Mouse (Mus musculus): ENCODE results near the gene Hils1.
"Not testable (repeated sequence)": the region's sequence is repeated elsewhere in the genome, so short reads cannot be mapped to it uniquely, and the experiment has no call there.

Hils1 gene

DNA sequence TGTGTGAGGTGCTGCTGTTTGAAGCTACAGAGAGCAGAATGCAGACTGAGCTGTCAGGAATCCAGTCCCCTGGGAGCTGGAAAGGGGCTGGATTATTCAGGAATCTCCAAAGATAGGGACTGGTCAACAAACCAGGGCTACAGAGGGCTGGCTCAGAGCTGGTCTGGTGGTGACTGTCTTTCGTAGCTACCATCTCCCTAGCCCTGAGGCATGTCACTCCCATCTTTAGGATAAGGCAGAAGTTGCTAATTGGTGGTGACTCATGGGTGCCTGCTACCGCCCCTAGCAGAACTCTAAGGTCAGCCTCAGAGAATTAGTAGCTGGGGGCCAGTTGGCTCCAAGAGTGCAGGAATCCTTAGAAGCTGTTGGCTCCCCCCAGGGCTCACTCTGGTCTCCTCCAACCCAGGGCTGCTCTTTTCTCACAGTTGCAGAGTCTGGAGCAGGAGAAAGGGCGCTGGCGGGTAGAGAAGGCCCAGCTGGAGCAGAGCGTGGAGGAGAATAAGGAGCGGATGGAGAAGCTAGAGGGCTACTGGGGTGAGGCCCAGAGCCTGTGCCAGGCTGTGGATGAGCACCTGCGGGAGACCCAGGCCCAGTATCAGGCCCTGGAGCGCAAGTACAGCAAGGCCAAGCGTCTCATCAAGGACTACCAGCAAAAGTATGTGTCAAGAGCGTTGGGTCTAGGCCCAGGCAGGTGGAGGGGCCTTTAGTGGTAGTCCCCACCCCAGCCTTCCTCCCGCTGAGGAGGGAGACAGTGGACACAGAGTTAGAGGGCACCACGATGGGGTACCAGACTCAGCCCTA lies 36.9 kb downstream of the Hils1 start:
- no peak for DNase-seq (ENCODE audit: low spot score in 2 of 2)

DNA sequence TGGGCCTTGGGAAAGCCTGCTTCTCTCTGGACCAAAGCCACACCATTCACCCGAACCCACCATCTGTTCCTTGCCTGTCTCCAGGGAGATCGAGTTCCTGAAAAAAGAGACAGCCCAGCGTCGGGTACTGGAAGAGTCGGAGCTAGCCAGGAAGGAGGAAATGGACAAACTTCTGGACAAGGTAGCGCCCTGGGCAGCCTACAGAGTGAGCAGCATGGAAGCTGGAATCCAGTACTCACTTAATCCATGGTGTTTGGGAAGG lies 37.5 kb downstream of the Hils1 start:
- no peak for DNase-seq (ENCODE audit: low spot score in 2 of 2)

DNA sequence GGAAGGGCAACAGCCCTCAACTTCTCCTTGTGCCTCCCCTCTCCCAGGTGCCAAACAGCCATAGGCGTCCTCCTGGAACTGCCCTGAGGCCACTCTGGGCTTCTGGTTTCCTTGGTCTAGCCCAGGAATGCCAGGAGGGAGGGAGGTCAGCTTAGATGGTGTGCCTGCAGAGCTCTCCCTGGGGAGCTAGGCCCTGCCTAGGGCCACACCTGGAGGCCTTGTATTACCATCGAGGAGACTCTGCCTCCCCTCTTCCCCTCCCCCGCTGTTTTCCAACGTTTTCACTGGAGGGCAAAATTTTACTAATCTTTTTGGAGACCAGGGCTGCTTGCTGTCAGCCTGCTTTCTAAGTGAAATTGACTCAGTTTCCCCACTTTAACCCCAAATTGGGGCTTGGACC lies 38.6 kb downstream of the Hils1 start:
- DNase-seq (ENCODE audit: low spot score in 2 of 2), result no peak

DNA sequence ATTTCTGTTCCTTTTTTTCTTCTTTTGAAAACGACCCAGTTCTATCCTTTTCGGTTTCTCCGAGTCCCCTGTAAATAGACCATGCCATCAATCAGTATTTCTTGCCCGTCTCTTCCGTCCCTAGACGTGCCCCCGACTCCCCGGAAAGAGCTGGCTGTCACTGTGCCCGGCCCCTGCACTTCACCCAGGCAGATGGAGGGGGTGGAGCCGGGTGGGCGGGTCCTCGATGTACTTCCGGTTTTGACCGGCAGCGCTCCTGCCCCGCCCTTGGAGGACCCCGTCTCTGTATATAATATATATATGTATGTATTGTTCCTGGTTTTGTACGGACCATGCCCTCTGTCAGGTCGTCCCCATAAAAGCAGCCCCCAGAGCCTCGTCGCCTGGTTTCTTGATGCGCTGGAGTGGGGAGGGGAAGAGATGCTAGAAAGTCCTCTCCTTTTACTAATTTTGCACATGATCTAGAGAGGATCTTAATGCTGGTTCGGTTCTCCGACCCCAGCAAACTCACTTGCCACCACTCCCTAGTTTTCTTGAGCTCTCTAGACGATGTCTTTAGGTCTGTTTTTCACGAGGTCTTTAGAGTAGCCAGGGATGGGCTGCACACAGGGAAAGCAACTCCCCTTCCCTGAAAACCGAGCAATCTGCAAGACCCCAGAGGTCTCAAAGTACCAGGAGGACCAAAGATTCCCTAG lies 39.3 kb downstream of the Hils1 start:
- peak in 1 of 2 experiments; percentile 72 for DNase-seq (ENCODE audit: low spot score in 2 of 2)

DNA sequence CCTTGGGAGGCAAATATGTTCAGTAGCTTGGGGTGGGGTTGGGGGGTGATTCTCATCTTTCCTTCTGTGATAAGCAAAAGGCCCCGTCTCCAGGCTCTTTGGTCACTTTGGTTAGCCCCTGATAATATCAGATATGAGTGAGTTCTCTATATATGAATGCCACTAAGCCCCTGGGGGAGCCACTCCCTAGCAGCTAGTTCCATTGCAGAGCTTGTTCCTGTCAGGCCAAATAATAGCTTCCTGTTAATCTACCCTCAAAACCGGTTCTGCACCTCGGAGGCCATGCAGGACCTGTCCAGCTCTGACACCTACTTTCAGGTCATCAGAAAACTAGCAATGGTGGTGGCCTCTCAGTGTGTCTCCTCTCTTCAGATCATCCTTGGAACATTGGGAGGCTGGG lies 40.0 kb downstream of the Hils1 start:
- DNase-seq (ENCODE audit: low spot score in 2 of 2), result no peak

DNA sequence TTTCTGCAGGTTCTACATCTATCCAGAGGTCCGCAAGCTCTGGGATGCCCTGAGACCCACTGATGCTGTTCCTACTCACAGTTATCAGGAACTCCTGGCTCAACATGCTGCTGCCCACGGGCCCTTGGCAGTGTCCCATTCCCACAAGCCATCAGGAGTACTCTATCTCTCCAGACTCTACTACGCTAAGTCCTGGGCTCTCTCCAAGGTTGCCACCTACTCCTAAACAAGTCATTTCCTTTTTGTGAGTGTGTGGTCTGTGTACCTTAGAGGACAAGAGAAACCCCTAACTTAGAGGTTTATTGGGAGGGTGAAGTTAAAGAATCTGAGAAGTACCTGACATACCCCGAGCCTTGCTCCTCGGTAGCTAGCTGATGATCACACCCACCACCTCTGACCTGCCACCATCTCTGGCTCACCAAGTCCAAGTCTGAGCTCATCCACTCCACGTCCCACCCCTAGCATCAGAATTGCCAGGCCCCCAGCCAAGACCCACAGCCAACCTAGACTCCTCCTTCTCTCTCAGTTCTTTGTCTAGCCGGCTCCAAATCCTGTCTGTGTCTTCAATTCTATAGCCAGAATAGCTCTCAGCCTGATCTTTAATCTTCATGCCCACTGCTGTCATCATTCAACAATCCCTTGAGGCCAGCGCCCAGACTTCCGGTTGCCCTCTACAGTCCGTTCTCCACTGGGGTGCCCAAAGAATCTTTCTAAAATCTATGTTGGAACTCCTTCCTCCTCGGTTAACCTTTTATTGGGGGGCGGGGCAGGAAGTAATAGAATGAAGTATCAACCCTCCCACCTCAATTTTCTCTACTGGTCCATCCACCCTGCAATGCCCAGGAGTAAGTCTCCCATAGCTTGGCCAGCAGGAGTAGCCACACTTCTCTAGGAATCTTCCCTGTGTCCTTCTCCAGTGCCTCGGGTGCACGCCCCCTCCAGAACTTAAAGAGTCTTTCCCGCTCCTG lies 41.6 kb downstream of the Hils1 start:
- DNase-seq (ENCODE audit: low spot score in 2 of 2), result no peak

DNA sequence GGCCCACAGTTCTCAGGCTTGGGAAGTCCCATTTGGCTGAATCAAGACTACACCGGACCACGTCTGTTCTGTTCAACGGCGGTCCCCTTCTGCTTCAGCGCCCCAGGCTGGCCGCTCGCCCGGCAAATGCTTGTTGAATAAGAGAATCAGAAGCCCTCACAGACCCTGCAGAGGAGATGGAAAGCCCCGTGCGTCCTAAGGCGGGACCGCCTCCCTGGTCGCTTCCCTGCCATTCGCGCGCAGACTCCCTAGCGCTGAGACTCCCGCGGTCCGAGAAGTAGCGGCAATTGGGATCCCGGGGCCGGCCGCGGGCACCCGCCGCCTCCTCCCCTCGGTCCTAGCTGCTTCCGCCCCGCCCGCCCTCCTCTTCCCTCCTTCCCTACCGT lies 42.2 kb downstream of the Hils1 start, which contains the start of gene Samd14:
Gene Samd14, plus strand, starts transcription at position 251 of the 386 bp plus-strand sequence.
- peak in 1 of 2 experiments; percentile 62 for DNase-seq (ENCODE audit: low spot score in 2 of 2)

DNA sequence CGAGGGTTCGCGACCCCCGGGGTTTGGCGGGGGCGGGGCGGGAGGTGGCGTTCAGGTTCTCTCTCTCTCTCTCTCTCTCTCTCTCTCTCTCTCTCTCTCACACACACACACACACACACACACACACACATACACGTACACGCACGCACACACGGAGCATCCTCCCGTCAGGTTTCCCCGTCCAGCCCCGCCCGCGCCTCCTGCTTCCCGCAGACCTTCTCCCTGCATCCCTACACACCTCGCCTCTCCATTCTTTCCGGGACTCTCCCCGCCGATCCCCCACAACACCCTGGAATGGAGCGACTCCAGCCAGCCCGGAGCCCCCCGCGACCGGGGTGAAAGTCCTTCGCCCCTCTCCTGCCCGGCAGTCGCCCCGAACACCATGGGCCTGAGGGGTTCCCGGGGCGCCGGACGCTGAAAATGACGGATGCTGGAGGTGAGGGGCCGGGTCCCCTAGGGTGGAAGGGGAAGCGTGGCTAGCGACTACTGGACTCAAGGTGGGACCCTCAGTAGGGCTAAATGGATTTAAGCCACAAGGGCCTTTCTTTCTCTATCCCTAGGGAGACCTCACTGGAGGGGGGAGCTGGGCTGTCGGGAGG lies 42.8 kb downstream of the Hils1 start:
- DNase-seq (ENCODE audit: low spot score in 2 of 2), result no peak

DNA sequence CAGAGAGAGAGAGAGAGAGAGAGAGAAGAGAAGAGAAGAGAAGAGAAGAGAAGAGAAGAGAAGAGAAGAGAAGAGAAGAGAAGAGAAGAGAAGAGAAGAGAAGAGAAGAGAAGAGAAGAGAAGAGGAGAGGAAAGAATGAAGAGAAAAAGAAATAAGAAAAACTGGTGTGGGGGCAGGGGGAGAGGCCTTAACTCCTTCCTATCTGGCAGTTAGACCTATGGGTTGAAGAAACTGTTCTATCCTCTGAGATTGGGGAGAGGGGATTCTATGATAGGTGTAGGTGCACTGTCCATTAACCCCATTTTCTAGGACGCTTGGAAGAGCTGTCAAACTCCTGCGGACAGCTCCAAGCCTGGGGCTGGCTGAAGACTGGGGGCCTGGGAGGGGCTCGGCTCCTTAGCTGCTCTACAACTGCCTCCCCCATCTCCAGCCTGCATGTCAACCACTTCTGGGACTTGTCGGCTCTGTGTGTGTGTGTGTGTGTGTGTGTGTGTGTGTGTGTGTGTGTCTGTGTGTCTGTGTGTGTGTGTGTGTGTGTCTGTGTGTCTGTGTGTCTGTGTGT lies 43.5 kb downstream of the Hils1 start:
- DNase-seq (ENCODE audit: low spot score in 2 of 2), result not testable (repeated sequence)

DNA sequence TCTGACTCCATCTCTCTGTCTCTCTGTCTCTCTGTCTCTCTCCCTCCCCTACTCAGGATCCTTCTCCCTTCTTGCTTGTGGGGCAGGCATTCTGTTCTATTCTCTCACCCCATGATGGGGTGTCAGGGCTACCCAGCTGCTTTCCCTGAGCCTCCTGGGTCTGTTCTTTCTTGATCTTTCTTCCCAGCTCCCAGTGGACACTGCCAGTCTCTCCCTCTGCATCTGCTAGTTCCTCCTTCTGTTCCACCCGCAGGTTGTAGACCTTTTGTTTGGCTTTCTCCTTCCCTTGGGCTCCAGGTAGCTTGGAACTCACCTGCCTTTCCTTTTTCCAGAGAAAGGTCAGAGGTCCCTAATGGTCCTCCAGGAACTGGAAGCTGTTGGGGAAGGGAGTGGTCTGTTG lies 44.0 kb downstream of the Hils1 start:
- no peak for DNase-seq (ENCODE audit: low spot score in 2 of 2)

DNA sequence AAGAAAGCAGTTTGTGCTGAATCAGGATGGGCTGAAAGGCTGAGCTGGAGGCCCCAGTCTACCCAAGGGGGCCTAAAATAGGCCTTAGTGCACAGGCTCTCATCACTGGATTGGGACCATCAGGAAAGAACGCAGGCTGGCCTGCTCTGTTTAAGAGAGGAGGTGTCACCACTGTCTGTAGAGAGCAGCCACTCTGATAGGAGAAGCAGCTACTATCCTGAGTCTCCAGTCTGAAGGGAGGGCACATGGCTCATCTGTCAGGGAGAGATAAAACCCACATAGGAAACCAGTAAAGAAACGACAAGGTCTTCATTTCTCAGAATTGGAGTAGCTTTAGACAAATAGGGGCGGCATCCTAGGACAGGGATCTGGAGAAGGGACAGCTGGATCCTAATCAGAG lies 44.7 kb downstream of the Hils1 start:
- no peak for DNase-seq (ENCODE audit: low spot score in 2 of 2)

DNA sequence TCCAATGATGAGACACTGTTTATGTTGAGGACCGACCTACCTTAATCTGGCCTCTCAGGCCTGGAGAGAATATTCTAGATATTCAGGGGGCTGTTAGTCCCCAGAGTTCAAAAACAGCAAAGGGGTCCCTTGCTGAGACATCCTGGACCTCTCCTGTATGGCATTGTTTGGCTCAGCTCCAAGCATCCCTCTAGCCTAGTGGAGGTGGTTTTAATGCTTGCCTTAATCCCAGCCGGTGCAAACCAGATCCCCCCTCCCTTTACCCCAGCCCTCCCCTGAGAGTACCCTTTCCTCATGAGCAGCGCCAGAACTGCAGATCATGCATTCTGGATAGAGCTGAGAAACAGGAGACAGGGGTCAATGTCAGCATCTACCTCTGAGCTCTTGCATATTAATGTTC lies 45.1 kb downstream of the Hils1 start:
- no peak for DNase-seq (ENCODE audit: low spot score in 2 of 2)

DNA sequence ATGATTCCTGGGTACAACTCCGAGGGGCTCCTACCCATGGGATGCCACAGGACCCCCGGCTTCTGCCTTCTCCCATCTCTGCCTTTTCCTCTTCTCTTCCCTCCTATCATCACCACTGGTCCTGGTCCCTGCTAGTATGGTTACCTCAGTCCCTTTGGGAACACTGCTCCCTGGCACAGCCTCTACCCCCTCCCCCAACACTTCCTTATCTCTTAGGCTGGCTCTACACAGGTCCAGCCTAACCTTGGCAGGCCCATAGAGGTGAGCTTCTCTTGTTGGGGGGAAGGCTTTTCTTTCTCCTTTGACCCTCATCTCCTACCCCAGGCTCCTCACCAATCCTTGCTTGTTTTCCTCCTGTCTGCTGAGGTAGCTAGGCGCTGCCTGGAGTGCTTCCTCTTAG lies 48.1 kb downstream of the Hils1 start:
- no peak for DNase-seq (ENCODE audit: low spot score in 2 of 2)
